Mouse (Mus musculus) effector memory CD4-positive, alpha-beta T cell, adult 5 months (primary cell): ENCODE measurements around the gene Cyp2j8. TPM values are rescaled to one million over a fixed set of nuclear protein-coding genes. Genes with fewer than 3 reads are reported as not detected.

Source experiments
- polyA plus RNA-seq: library from polyadenylated mRNA; unstranded; fragments of 100-300 nt; shearing (Covaris generic); gene quantifications from one replicate; pipeline ENCODE4 v1.2.1, GENCODE M21; 2017

Cyp2j8 gene
- polyA plus RNA-seq = not detected

DNA sequence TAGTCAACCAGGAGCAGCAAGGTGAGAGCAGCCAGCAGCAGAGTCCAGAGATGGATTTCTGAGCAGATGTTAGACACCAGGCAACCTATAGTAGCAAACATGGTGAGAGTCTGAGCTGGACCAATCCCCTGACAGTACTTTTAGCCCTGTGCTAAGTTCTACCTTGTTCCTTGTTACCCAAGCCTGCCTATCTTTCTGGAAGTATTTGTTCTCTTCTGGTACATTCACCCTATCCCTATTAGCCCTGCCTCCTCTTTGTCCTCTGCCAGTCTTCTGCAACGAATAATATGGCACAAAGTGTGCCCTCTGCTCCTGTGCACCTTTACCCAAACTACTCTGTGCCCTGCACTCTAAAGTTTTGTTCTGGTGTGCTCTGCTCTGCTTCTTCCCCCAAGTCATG lies at the start of gene Cyp2j8:
Gene Cyp2j8 (minus strand): TSS at position 101 of the 400 bp plus-strand sequence.

GRCm38 (mm10) chr4:96553133-96553819 lies 46.1 kb upstream of the Cyp2j8 start, which contains the start of gene Cyp2j6:
Gene Cyp2j6, minus strand, starts transcription at chr4:96553661.

Other genes starting within 250 kb of the Cyp2j8 start
- not detected for gene Cyp2j11, start 158.7 kb downstream of the Cyp2j8 start, polyA plus RNA-seq
- gene Cyp2j6, start 46.3 kb upstream of the Cyp2j8 start, polyA plus RNA-seq = not detected
- 0.24 TPM for gene Cyp2j9, start 84.2 kb upstream of the Cyp2j8 start, polyA plus RNA-seq
- gene Cyp2j5, start 156.8 kb upstream of the Cyp2j8 start, polyA plus RNA-seq = not detected